Mouse (Mus musculus) kidney, adult 2 months (tissue): ENCODE measurements around the gene Pxylp1.

ENCODE experiments used
- CTCF ChIP-seq: fragments of 200-500 bp; conservative IDR thresholded peaks from 2 replicates; pipeline ENCODE4 v1.5.1; 2011; ENCODE audit warnings: low read depth, mild to moderate bottlenecking, control low read depth, low read length, moderate library complexity, mixed read lengths; ENCODE audit not compliant: insufficient read depth, insufficient read length
- POLR2A ChIP-seq: fragments of 200-500 bp; IDR thresholded peaks from one replicate; pipeline ENCODE4 v1.6.1; 2011; ENCODE audit warnings: low read depth, low read length, control low read depth

- no peak for TF ChIP-seq CTCF
- TF ChIP-seq POLR2A: no peak
Measured at GRCm38 (mm10) chr9:96785871-96786342, 106.6 kb downstream of the Pxylp1 start.
